Mouse (Mus musculus) liver, embryonic 11.5 days (tissue): Measurements from ENCODE around the gene Anln. TPM values are rescaled to one million over a fixed set of nuclear protein-coding genes. Genes with fewer than 3 reads are reported as not detected.
A peak's percentile ranks its signal among the peaks of the same experiment; 100 is the strongest.

Experiments used
- ATAC-seq: fragments of 200-750 bp; cut with Nextera tagmentation; replicated peaks from 2 replicates; pipeline ENCODE4 v1.8.0; 2017; ENCODE audit warnings: moderate number of reproducible peaks, mild to moderate bottlenecking, moderate TSS enrichment, moderate library complexity; ENCODE audit not compliant: low FRiP score
- DNase-seq: peaks from one replicate; pipeline ENCODE4 v3.0.0-alpha.2; 2017; ENCODE audit warnings: low spot score
- H3K27ac ChIP-seq: fragments of 300-500 bp; sonication (generic); 2 replicates; pipeline ENCODE4 v1.5.1; 2014; ENCODE audit warnings: mild to moderate bottlenecking, low read depth, low read length, control low read depth
- H3K27me3 ChIP-seq: fragments of 300-500 bp; sonication (generic); replicated peaks from 2 replicates; pipeline ENCODE4 v1.6.1; 2014; ENCODE audit warnings: low read length, mixed read lengths; ENCODE audit not compliant: control insufficient read depth, insufficient read depth
- H3K36me3 ChIP-seq: fragments of 300-500 bp; sonication (generic); 2 replicates; pipeline ENCODE4 v1.6.1; 2014; ENCODE audit warnings: mild to moderate bottlenecking, low read length, moderate library complexity, mixed read lengths; ENCODE audit not compliant: control insufficient read depth, insufficient read depth
- H3K4me1 ChIP-seq: fragments of 300-500 bp; sonication (generic); replicated peaks from 2 replicates; pipeline ENCODE4 v1.6.1; 2014; ENCODE audit warnings: low read length, mixed read lengths; ENCODE audit not compliant: control insufficient read depth, insufficient read depth
- H3K4me2 ChIP-seq: fragments of 300-500 bp; sonication (generic); 2 replicates; pipeline ENCODE4 v1.6.1; 2014; ENCODE audit warnings: mild to moderate bottlenecking, control low read depth, moderate library complexity
- H3K4me3 ChIP-seq: fragments of 300-500 bp; sonication (generic); 2 replicates; pipeline ENCODE4 v1.5.1; 2014; ENCODE audit warnings: low read depth, low read length, control low read depth
- H3K9ac ChIP-seq: fragments of 300-500 bp; sonication (generic); 2 replicates; pipeline ENCODE4 v1.6.1; 2014; ENCODE audit warnings: low read depth, low read length, control low read depth
- H3K9me3 ChIP-seq: fragments of 300-500 bp; sonication (generic); 2 replicates; pipeline ENCODE4 v1.6.1; 2016; ENCODE audit warnings: low read length, inconsistent platforms, mixed read lengths; ENCODE audit not compliant: control insufficient read depth
- WGBS: fragments of 180-500 bp; shearing (Covaris S2); extraction: QIAGEN DNeasy Blood & Tissue Kit; methylation state at CpG from one replicate; pipeline ENCODE4 v1.1.7; 2014; 5-methylcytosine and 5-hydroxymethylcytosine counted together
- polyA plus RNA-seq: library from polyadenylated mRNA; unstranded; fragments of >200 nt; fragmentation: Nextera tagmentation; extraction: Ambion mirVana; gene quantifications from 2 replicates; pipeline ENCODE4 v1.2.1, GENCODE M21; 2014

The Anln gene
- polyA plus RNA-seq, 1 experiment from 2014 or later, result 42.6 TPM

GRCm38 (mm10) chr9:22390390-22390789, 1.4 kb upstream of the Anln start:
- Histone ChIP-seq H3K4me2 (no peak overlapping the region), H3K36me3 (no peaks in the 10 kb centered on the region; the same call in 1 of the 2 replicates), H3K9ac (no peak overlapping the region), H3K4me1 (peaks cover 20% of the 10 kb centered on the region), H3K4me3 (no peak overlapping the region), H3K27me3 (no peaks in the 10 kb centered on the region), H3K9me3 (no peaks in the 10 kb centered on the region), H3K27ac (no peak overlapping the region)
- DNase-seq (no peak), ATAC-seq (no peak)
- 71% methylated on average over 5 of the region's 5 CpGs for WGBS

GRCm38 (mm10) chr9:22389736-22390245, 803 bp upstream of the Anln start:
- Histone ChIP-seq H3K4me2 (peak overlapping the region; percentile 92), H3K36me3 (no peaks in the 10 kb centered on the region; the same call in 1 of the 2 replicates), H3K4me1 (peaks cover 21% of the 10 kb centered on the region), H3K27me3 (no peaks in the 10 kb centered on the region), H3K4me3 (peak overlapping the region; percentile 94), H3K9ac (peak overlapping the region; percentile 98), H3K9me3 (no peaks in the 10 kb centered on the region), H3K27ac (peak overlapping the region; percentile 98)
- ATAC-seq (no peak), DNase-seq (no peak)
- 53% methylated on average over 6 of the region's 6 CpGs for WGBS

GRCm38 (mm10) chr9:22388401-22388980, 497 bp downstream of the Anln start:
- under 1% methylated on average over 41 of the region's 41 CpGs for WGBS
- Histone ChIP-seq H3K9ac (peak overlapping the region; percentile 98), H3K27ac (peak overlapping the region; percentile 98), H3K4me2 (peak overlapping the region; percentile 92), H3K36me3 (no peaks in the 10 kb centered on the region; the same call in 1 of the 2 replicates), H3K9me3 (no peaks in the 10 kb centered on the region), H3K4me3 (peak overlapping the region; percentile 94), H3K4me1 (peaks cover 21% of the 10 kb centered on the region), H3K27me3 (no peaks in the 10 kb centered on the region)
- ATAC-seq (peak; percentile 80), DNase-seq (no peak)

- Histone ChIP-seq H3K27ac (peak overlapping the region; percentile 98), H3K4me3 (peak overlapping the region; percentile 94), H3K9ac (peak overlapping the region; percentile 98), H3K4me1 (peaks cover 21% of the 10 kb centered on the region), H3K36me3 (peaks cover under 1% of the 10 kb centered on the region; the same call in 1 of the 2 replicates), H3K9me3 (no peaks in the 10 kb centered on the region), H3K4me2 (peak overlapping the region; percentile 92), H3K27me3 (no peaks in the 10 kb centered on the region)
- ATAC-seq (no peak), DNase-seq (no peak)
- WGBS, result 15% methylated on average over 6 of the region's 6 CpGs
Observed at GRCm38 (mm10) chr9:22387901-22388300, 1.1 kb downstream of the Anln start.

GRCm38 (mm10) chr9:22385890-22386289, 3.1 kb downstream of the Anln start:
- WGBS, result 74% methylated on average over 2 of the region's 2 CpGs

GRCm38 (mm10) chr9:22376086-22376485, 12.9 kb downstream of the Anln start:
- ATAC-seq (no peak), DNase-seq (no peak)
- Histone ChIP-seq H3K4me1 (no peaks in the 10 kb centered on the region), H3K36me3 (peaks cover 69% of the 10 kb centered on the region), H3K27me3 (no peaks in the 10 kb centered on the region), H3K27ac (no peak overlapping the region), H3K4me2 (no peak overlapping the region), H3K4me3 (no peak overlapping the region), H3K9ac (no peak overlapping the region), H3K9me3 (no peaks in the 10 kb centered on the region)
- WGBS, result 89% methylated on average over 5 of the region's 5 CpGs

More at GRCm38 (mm10) chr9:22385890-22386289, 3.1 kb downstream of the Anln start:
- H3K36me3 ChIP-seq, result peaks cover 13% of the 10 kb centered on the region
- H3K4me2 ChIP-seq, result peak overlapping the region; percentile 29
- H3K27ac ChIP-seq, result no peak overlapping the region
- H3K4me1 ChIP-seq, result peaks cover 21% of the 10 kb centered on the region
- no peaks in the 10 kb centered on the region for H3K9me3 ChIP-seq
- no peak for DNase-seq
- no peak overlapping the region for H3K9ac ChIP-seq
- H3K27me3 ChIP-seq, result no peaks in the 10 kb centered on the region
- no peak overlapping the region for H3K4me3 ChIP-seq
- no peak for ATAC-seq

- H3K9me3 ChIP-seq, result no peaks in the 10 kb centered on the region
- H3K36me3 ChIP-seq, result peaks cover 64% of the 10 kb centered on the region
- H3K4me3 ChIP-seq, result no peak overlapping the region
- H3K27ac ChIP-seq, result no peak overlapping the region
- 93% methylated on average over 4 of the region's 4 CpGs for WGBS
- H3K27me3 ChIP-seq, result no peaks in the 10 kb centered on the region
- H3K4me2 ChIP-seq, result no peak overlapping the region
- ATAC-seq (no peak), DNase-seq (no peak)
- H3K4me1 ChIP-seq, result no peaks in the 10 kb centered on the region
- no peak overlapping the region for H3K9ac ChIP-seq
Observed at GRCm38 (mm10) chr9:22372760-22373159, 16.2 kb downstream of the Anln start.

GRCm38 (mm10) chr9:22368030-22368429, 21.0 kb downstream of the Anln start:
- no peak overlapping the region for H3K9ac ChIP-seq
- H3K36me3 ChIP-seq, result peaks cover 60% of the 10 kb centered on the region
- no peaks in the 10 kb centered on the region for H3K4me1 ChIP-seq
- no peak overlapping the region for H3K27ac ChIP-seq
- 93% methylated on average over 6 of the region's 6 CpGs for WGBS
- H3K9me3 ChIP-seq, result no peaks in the 10 kb centered on the region
- H3K4me2 ChIP-seq, result no peak overlapping the region
- no peak overlapping the region for H3K4me3 ChIP-seq
- DNase-seq (no peak), ATAC-seq (no peak)
- no peaks in the 10 kb centered on the region for H3K27me3 ChIP-seq

GRCm38 (mm10) chr9:22366621-22367020, 22.4 kb downstream of the Anln start:
- no peaks in the 10 kb centered on the region for H3K4me1 ChIP-seq
- H3K9ac ChIP-seq, result no peak overlapping the region
- H3K9me3 ChIP-seq, result no peaks in the 10 kb centered on the region
- no peak overlapping the region for H3K4me2 ChIP-seq
- 92% methylated on average over 10 of the region's 10 CpGs for WGBS
- ATAC-seq (no peak), DNase-seq (no peak)
- no peak overlapping the region for H3K4me3 ChIP-seq
- H3K27ac ChIP-seq, result no peak overlapping the region
- H3K27me3 ChIP-seq, result no peaks in the 10 kb centered on the region
- H3K36me3 ChIP-seq, result peaks cover 59% of the 10 kb centered on the region
